Mouse (Mus musculus): ENCODE data around the gene Ctu2. TPM values are rescaled to one million over a fixed set of nuclear protein-coding genes. Genes with fewer than 3 reads are reported as not detected.

The Ctu2 gene
- 12.7 TPM for polyA plus RNA-seq (2014; fragmentation: Illumina TruSeq; extraction: RNeasy Lipid Tissue Mini Kit (QIAGEN cat#74804); ENCODE audit: insufficient read depth, low read depth, low replicate concordance)

GRCm38 (mm10) chr8:122475580-122476320, at the start of gene Ctu2, which contains the start of gene Rnf166:
Ctu2 (plus strand) TSS chr8:122476143.
Rnf166 (minus strand) TSS chr8:122476064.

GRCm38 (mm10) chr8:122432443-122433268, 43.3 kb upstream of the Ctu2 start, which contains the start of gene Cyba:
Cyba (minus strand) TSS chr8:122432930.

GRCm38 (mm10) chr8:122443262-122444006, 32.5 kb upstream of the Ctu2 start, which contains the start of gene Mvd:
Mvd (minus strand) TSS chr8:122443422.

GRCm38 (mm10) chr8:122460524-122461472, 15.1 kb upstream of the Ctu2 start, which contains the start of gene Snai3:
Snai3 (minus strand) TSS chr8:122460733.

Other genes with a start within 250 kb of the Ctu2 start
- 5.1 TPM for gene Zfpm1, start 194.0 kb upstream of the Ctu2 start, polyA plus RNA-seq (2014; fragmentation: Illumina TruSeq; extraction: RNeasy Lipid Tissue Mini Kit (QIAGEN cat#74804); ENCODE audit: insufficient read depth, low read depth, low replicate concordance)
- gene Trhr2, start 115.4 kb upstream of the Ctu2 start, polyA plus RNA-seq (2014; fragmentation: Illumina TruSeq; extraction: RNeasy Lipid Tissue Mini Kit (QIAGEN cat#74804); ENCODE audit: insufficient read depth, low read depth, low replicate concordance), result not detected
- 12.5 TPM for gene Zc3h18, start 99.5 kb upstream of the Ctu2 start, polyA plus RNA-seq (2014; fragmentation: Illumina TruSeq; extraction: RNeasy Lipid Tissue Mini Kit (QIAGEN cat#74804); ENCODE audit: insufficient read depth, low read depth, low replicate concordance)
- gene Il17c, start 54.1 kb upstream of the Ctu2 start, polyA plus RNA-seq (2014; fragmentation: Illumina TruSeq; extraction: RNeasy Lipid Tissue Mini Kit (QIAGEN cat#74804); ENCODE audit: insufficient read depth, low read depth, low replicate concordance), result not detected
- gene Cyba, start 43.2 kb upstream of the Ctu2 start, polyA plus RNA-seq (2014; fragmentation: Illumina TruSeq; extraction: RNeasy Lipid Tissue Mini Kit (QIAGEN cat#74804); ENCODE audit: insufficient read depth, low read depth, low replicate concordance), result 309 TPM
- 15.7 TPM for gene Mvd, start 32.7 kb upstream of the Ctu2 start, polyA plus RNA-seq (2014; fragmentation: Illumina TruSeq; extraction: RNeasy Lipid Tissue Mini Kit (QIAGEN cat#74804); ENCODE audit: insufficient read depth, low read depth, low replicate concordance)
- 0.38 TPM for gene Snai3, start 15.4 kb upstream of the Ctu2 start, polyA plus RNA-seq (2014; fragmentation: Illumina TruSeq; extraction: RNeasy Lipid Tissue Mini Kit (QIAGEN cat#74804); ENCODE audit: insufficient read depth, low read depth, low replicate concordance)
- 25.3 TPM for gene Rnf166, start 79 bp upstream of the Ctu2 start, polyA plus RNA-seq (2014; fragmentation: Illumina TruSeq; extraction: RNeasy Lipid Tissue Mini Kit (QIAGEN cat#74804); ENCODE audit: insufficient read depth, low read depth, low replicate concordance)
- gene Piezo1, start 75.2 kb downstream of the Ctu2 start, polyA plus RNA-seq (2014; fragmentation: Illumina TruSeq; extraction: RNeasy Lipid Tissue Mini Kit (QIAGEN cat#74804); ENCODE audit: insufficient read depth, low read depth, low replicate concordance), result 35.9 TPM
- 5.7 TPM for gene Cdt1, start 91.9 kb downstream of the Ctu2 start, polyA plus RNA-seq (2014; fragmentation: Illumina TruSeq; extraction: RNeasy Lipid Tissue Mini Kit (QIAGEN cat#74804); ENCODE audit: insufficient read depth, low read depth, low replicate concordance)
- 101 TPM for gene Aprt, start 100.8 kb downstream of the Ctu2 start, polyA plus RNA-seq (2014; fragmentation: Illumina TruSeq; extraction: RNeasy Lipid Tissue Mini Kit (QIAGEN cat#74804); ENCODE audit: insufficient read depth, low read depth, low replicate concordance)
- 6.9 TPM for gene Galns, start 135.3 kb downstream of the Ctu2 start, polyA plus RNA-seq (2014; fragmentation: Illumina TruSeq; extraction: RNeasy Lipid Tissue Mini Kit (QIAGEN cat#74804); ENCODE audit: insufficient read depth, low read depth, low replicate concordance)
- gene Trappc2l, start 135.5 kb downstream of the Ctu2 start, polyA plus RNA-seq (2014; fragmentation: Illumina TruSeq; extraction: RNeasy Lipid Tissue Mini Kit (QIAGEN cat#74804); ENCODE audit: insufficient read depth, low read depth, low replicate concordance), result 63.9 TPM
- gene Pabpn1l, start 146.6 kb downstream of the Ctu2 start, polyA plus RNA-seq (2014; fragmentation: Illumina TruSeq; extraction: RNeasy Lipid Tissue Mini Kit (QIAGEN cat#74804); ENCODE audit: insufficient read depth, low read depth, low replicate concordance), result 0.21 TPM
- 11.2 TPM for gene Cbfa2t3, start 223.0 kb downstream of the Ctu2 start, polyA plus RNA-seq (2014; fragmentation: Illumina TruSeq; extraction: RNeasy Lipid Tissue Mini Kit (QIAGEN cat#74804); ENCODE audit: insufficient read depth, low read depth, low replicate concordance)

All from lung, adult 10 weeks (tissue).